Mouse (Mus musculus) spleen, adult 18-20 months (tissue): ENCODE results near the gene Map2k4.

ENCODE experiments used
- DNase-seq, 2 experiments: peaks; one replicate each; pipeline ENCODE4 v3.0.0; 2022; ENCODE audit warnings: mixed read lengths in 2 of 2

Gene Map2k4

DNA sequence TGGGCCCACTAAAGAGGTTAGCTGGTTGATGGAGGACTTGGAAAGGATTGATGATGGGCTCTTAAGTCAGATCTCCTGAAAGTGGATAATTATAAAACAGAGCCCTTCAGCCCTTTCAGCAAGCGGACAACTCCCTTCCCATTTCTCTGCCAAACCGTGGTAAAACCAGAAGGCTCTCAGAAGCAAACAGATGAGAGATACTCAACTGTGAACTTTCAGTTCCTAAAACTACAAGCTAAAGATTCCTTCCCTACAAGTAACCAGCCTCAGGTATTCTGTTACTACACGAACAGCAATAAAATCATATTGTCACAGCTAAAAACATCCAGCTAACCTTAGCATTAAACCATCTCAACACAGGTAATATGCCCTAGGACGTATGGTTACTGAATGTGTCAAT lies 83.2 kb downstream of the Map2k4 start:
- DNase-seq: no peak

GRCm38 (mm10) chr11:65678824-65679402 lies 109.2 kb downstream of the Map2k4 start:
- DNase-seq: no peak

DNA sequence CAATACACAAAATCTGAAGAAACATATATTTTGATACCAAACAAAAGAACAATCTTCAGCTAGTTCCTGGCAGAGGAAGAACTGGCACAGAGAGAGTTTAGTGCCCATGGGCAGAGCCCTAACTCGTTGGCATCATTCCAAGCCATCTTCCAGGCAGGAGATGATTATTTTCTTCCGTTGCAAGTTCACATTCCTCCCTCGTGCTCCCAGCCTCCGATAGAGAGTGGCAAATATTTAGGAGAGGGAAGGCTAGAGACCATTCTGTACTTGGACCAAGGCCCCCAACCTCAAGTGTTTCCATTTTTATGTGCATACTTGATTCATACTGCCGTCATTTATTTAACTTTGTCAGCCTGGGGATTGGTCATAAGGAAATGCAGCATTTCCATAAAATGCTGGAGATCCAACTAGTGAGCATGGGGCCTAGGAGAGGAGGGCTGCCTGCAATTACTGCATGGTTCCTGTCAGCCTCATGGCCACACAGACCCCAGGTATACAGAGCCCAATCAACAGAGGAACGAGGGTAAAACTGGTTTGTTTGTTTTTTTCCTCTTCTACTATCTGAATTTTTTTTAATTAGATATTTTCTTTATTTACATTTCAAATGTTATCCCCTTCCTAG lies 120.6 kb downstream of the Map2k4 start:
- DNase-seq: no peak

DNA sequence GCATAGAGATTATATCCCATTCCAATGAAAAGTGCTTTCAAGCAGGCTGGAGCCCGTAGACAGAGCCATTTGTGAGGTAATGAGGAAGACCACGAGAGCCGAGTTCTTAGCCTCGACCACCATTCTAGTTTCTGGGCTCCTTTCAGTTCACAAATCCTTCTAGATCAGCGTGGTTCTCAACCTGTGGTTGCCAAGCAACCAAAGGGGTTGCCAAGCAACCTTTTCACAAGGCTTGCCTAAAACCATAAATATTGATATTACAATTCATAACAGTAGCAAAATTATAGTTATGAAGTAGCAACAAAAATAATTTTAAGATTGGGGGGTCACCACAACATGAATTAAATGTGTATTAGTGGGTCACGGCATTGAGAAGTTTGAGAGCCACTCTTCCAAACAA lies 123.2 kb downstream of the Map2k4 start:
- no peak for DNase-seq

- DNase-seq: no peak
These were observed 126.1 kb downstream of the Map2k4 start for GRCm38 (mm10) chr11:65661790-65662522.

DNA sequence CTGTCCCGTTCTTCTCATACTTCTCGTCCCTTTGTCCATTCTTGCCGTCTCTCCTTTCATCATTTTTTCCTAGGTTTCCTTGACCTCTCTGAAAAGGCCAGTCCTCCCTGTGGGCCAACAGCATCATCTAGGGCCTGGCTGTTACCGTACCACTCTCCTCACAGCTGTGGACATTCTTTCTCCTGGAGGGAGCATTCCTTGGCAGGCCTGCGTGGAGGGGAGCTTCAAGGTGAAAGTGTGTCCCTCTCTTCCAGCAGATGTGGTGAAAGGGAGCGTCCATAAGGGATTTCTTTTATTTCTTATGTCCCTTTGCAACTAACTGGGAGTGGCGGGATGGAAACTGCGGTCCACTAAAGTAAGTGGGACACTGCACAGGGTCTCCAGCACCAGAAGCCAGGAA lies 134.2 kb downstream of the Map2k4 start:
- no peak for DNase-seq

GRCm38 (mm10) chr11:65651426-65651825 lies 136.7 kb downstream of the Map2k4 start:
- no peak for DNase-seq

DNA sequence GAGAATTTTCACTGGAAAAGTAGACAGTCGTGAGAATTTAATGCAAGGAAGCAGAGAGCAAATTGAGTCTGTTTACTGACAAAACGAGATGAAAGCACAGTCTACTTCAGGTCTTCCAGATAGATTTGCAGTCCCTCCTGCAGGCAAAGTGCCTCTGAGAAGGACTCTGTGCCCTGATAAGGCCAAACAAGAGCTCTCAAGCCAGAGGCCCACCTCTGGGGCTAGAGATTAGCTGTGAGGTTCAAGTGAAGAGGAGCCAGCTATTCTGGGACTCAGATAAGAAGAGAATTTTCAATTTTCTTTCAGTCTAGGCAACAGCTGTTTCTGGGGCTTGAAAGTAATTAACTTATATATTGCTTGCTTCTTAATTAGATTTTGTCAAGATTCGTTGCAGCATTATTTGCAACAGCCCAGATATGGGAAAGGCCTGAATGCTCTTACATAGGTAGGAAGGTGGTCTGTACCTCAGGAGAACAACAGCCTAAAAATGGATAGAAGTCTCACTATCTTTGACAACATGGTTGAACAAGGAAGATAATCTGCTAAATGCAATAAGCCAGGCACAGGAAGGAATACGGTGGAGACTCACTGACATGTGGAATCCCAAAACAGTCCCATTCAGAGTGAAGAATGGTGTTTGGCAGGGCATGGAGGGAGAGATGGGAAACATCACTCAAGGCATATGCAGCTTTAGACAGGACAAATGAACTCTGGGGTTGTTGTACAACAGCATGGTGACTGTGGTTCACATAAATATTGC lies 138.0 kb downstream of the Map2k4 start:
- no peak for DNase-seq

DNA sequence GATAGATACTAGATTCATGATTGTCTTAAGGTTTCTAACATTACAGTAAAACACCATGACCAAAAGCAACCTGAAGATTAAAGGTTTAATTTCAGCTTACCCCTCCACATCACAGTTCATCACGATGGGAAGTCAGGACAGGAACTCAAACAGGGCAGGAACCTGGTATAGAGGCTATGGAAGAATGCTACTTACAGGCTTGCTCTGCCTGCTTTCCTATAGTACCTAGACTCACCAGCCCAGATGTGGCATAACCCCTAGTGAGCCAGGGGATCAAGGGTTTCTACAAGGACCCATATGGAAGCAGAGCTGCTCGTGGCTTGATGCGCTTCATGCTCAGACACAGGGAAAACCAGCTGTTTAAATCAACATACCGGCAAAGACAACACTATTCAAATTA lies 138.6 kb downstream of the Map2k4 start:
- no peak for DNase-seq

GRCm38 (mm10) chr11:65646314-65646713 lies 141.8 kb downstream of the Map2k4 start:
- DNase-seq: no peak

- DNase-seq: no peak
These were observed 143.6 kb downstream of the Map2k4 start for GRCm38 (mm10) chr11:65644539-65644938.

DNA sequence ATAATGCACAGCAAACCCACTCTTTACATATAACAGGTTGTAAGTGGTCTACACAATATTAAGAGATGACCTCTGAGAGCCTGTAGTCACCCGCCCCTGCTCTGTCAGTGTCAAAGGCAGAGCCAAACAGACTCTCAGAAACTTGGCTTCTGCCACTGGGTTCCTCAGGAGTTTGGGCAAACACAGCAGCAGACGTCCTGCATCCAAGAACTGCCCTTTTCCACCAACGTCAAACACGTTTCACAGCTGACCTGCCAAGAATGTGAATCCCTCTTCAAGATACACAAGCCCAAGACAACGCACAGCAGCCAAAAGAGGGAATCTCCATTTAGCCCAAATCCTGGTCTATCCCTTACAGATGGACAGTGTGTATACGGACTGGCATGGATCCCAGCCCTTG lies 147.8 kb downstream of the Map2k4 start:
- DNase-seq: no peak
